ENCODE assay signal across 25 mouse cellular contexts in genomic region chr4:120955586-120955985, GRCm38 (mm10).
"Had no signal": no experiment of that assay in that cellular context is flagged by ENCODE, and none has a peak within 500 bp of the region (broad histone marks: within the 10 kb centered on the region; RNA-seq: fewer than 3 reads in every experiment).

No protein-coding gene starts in this region.

- DNase-seq: gastrocnemius, adult 2 months; gastrocnemius, postnatal 10 days; gastrocnemius, postnatal 25 days; heart, adult 11 months; heart, adult 2 months; heart, postnatal 14 days; heart, postnatal 36 days; kidney, adult 11 months; kidney, adult 2 months; kidney, adult 9 months; kidney, postnatal 10 days; kidney, postnatal 25 days; kidney, postnatal 4 days; layer of hippocampus, postnatal 36 days; left cerebral cortex, postnatal 4 days had no signal

- ATAC-seq: hindbrain, postnatal 0 days; intestine, embryonic 16.5 days had no signal

- H3K4me3 ChIP-seq: gastrocnemius, adult 2 months; heart, adult 2 months; heart, embryonic 13.5 days; heart, embryonic 15.5 days; hindbrain, embryonic 13.5 days; hindbrain, embryonic 15.5 days; kidney, embryonic 15.5 days; layer of hippocampus, adult 2 months; limb, embryonic 13.5 days; limb, embryonic 15.5 days had no signal
